Mouse (Mus musculus) lung, postnatal 0 days (tissue): ENCODE results near the gene Armc12. TPM values are rescaled to one million over a fixed set of nuclear protein-coding genes. Genes with fewer than 3 reads are reported as not detected.
A peak's percentile ranks its signal among the peaks of the same experiment; 100 is the strongest.

Source experiments
- ATAC-seq: fragments of 200-750 bp; cut with Nextera tagmentation; 2 replicates; pipeline ENCODE4 v1.8.0; 2017; ENCODE audit warnings: moderate library complexity
- DNase-seq: peaks from one replicate; pipeline ENCODE4 v3.0.0-alpha.2; 2016; ENCODE audit warnings: low spot score
- H3K27ac ChIP-seq: fragments of 300-500 bp; sonication (generic); 2 replicates; pipeline ENCODE4 v1.5.1; 2014; ENCODE audit warnings: antibody characterized with exemption, mild to moderate bottlenecking, low read length, mixed read lengths
- H3K27me3 ChIP-seq: fragments of 300-500 bp; sonication (generic); replicated peaks from 2 replicates; pipeline ENCODE4 v1.6.1; 2014; ENCODE audit warnings: low read length, mixed read lengths; ENCODE audit not compliant: insufficient read depth
- H3K36me3 ChIP-seq: fragments of 300-500 bp; sonication (generic); 2 replicates; pipeline ENCODE4 v1.6.1; 2014; ENCODE audit warnings: low read length, mixed read lengths; ENCODE audit not compliant: insufficient read depth
- H3K4me1 ChIP-seq: fragments of 300-500 bp; sonication (generic); 2 replicates; pipeline ENCODE4 v1.6.1; 2014; ENCODE audit warnings: antibody characterized with exemption, low read depth, low read length, mixed read lengths; ENCODE audit not compliant: insufficient read depth
- H3K4me2 ChIP-seq: fragments of 300-500 bp; sonication (generic); replicated peaks from 2 replicates; pipeline ENCODE4 v1.6.1; 2014; ENCODE audit warnings: low read depth, mild to moderate bottlenecking, low read length, moderate library complexity, mixed read lengths
- H3K4me3 ChIP-seq: fragments of 300-500 bp; sonication (generic); 2 replicates; pipeline ENCODE4 v1.5.1; 2014; ENCODE audit warnings: low read depth, low read length
- H3K9ac ChIP-seq: fragments of 300-500 bp; sonication (generic); replicated peaks from 2 replicates; pipeline ENCODE4 v1.6.1; 2014; ENCODE audit warnings: low read depth, mild to moderate bottlenecking
- H3K9me3 ChIP-seq: fragments of 300-500 bp; sonication (generic); 2 replicates; pipeline ENCODE4 v1.6.1; 2016; ENCODE audit warnings: low read length, mixed read lengths
- CTCF ChIP-seq: IDR thresholded peaks from 2 replicates; pipeline ENCODE4 v1.5.1; 2016; ENCODE audit warnings: antibody characterized with exemption, mild to moderate bottlenecking
- EP300 ChIP-seq: IDR thresholded peaks from 2 replicates; pipeline ENCODE4 v1.6.1; 2016; ENCODE audit warnings: antibody characterized with exemption, mild to moderate bottlenecking, control low read depth
- WGBS: fragments of 180-500 bp; shearing (Covaris S2); extraction: QIAGEN DNeasy Blood & Tissue Kit; methylation state at CpG from one replicate; pipeline ENCODE4 v1.1.7; 2014; 5-methylcytosine and 5-hydroxymethylcytosine counted together
- polyA plus RNA-seq: library from polyadenylated mRNA; unstranded; fragments of >200 nt; fragmentation: Nextera tagmentation; extraction: Ambion mirVana; gene quantifications from 2 replicates; pipeline ENCODE4 v1.2.1, GENCODE M21; 2015

The Armc12 gene
- polyA plus RNA-seq, 1 experiment from 2014 or later = not detected

- H3K27me3 ChIP-seq = no peaks in the 10 kb centered on the region
- no peak for TF ChIP-seq EP300
- TF ChIP-seq CTCF = no peak
- no peaks in the 10 kb centered on the region for H3K4me1 ChIP-seq
- no peak for ATAC-seq
- no peaks in the 10 kb centered on the region for H3K9me3 ChIP-seq
- no peaks in the 10 kb centered on the region; the same call in 1 of the 2 replicates for H3K36me3 ChIP-seq
- no peak for DNase-seq
- no peak overlapping the region for H3K9ac ChIP-seq
- WGBS = 71% methylated on average over 6 of the region's 6 CpGs
- no peak overlapping the region for H3K27ac ChIP-seq
- H3K4me3 ChIP-seq = no peak overlapping the region
- H3K4me2 ChIP-seq = no peak overlapping the region
Observed at GRCm38 (mm10) chr17:28504182-28504581, 26.4 kb upstream of the Armc12 start.

DNA sequence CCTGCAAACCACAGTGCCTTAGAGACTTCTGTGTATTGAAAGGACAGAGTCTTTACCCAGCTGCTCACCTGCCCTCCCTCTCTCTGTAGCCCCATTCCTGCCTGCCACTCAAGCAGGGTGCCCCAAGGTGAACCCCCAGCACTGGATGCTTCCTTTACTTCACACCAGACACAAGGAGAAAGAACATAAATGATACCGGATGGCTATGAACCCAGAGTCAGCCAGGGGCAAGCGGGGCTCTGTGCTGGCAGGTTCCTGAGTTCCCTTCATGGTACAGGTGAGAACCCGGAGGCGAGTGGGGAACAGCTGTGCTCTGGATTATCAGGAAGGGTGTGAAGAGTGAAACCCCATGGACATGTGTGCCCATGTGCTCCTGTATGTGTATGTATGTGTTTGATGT lies 25.0 kb upstream of the Armc12 start:
- no peak for DNase-seq
- Histone ChIP-seq H3K4me2 (no peak overlapping the region), H3K9me3 (no peaks in the 10 kb centered on the region), H3K36me3 (no peaks in the 10 kb centered on the region; the same call in 1 of the 2 replicates), H3K9ac (no peak overlapping the region), H3K4me3 (no peak overlapping the region), H3K4me1 (peaks cover 3% of the 10 kb centered on the region; the same call in 1 of the 2 replicates), H3K27me3 (no peaks in the 10 kb centered on the region), H3K27ac (no peak overlapping the region)
- no peak for ATAC-seq
- no peak for TF ChIP-seq CTCF
- TF ChIP-seq EP300 = no peak
- 91% methylated on average over 4 of the region's 4 CpGs for WGBS

GRCm38 (mm10) chr17:28506895-28507294 lies 23.7 kb upstream of the Armc12 start:
- no peak overlapping the region for H3K27ac ChIP-seq
- H3K9me3 ChIP-seq = no peaks in the 10 kb centered on the region
- H3K27me3 ChIP-seq = no peaks in the 10 kb centered on the region
- no peak overlapping the region for H3K4me3 ChIP-seq
- H3K36me3 ChIP-seq = no peaks in the 10 kb centered on the region; the same call in 1 of the 2 replicates
- 26% methylated on average over 5 of the region's 5 CpGs for WGBS
- no peak overlapping the region for H3K9ac ChIP-seq
- no peak for DNase-seq
- TF ChIP-seq EP300 = no peak
- no peak for TF ChIP-seq CTCF
- no peak for ATAC-seq
- peaks cover 8% of the 10 kb centered on the region; the same call in 1 of the 2 replicates for H3K4me1 ChIP-seq
- H3K4me2 ChIP-seq = no peak overlapping the region

DNA sequence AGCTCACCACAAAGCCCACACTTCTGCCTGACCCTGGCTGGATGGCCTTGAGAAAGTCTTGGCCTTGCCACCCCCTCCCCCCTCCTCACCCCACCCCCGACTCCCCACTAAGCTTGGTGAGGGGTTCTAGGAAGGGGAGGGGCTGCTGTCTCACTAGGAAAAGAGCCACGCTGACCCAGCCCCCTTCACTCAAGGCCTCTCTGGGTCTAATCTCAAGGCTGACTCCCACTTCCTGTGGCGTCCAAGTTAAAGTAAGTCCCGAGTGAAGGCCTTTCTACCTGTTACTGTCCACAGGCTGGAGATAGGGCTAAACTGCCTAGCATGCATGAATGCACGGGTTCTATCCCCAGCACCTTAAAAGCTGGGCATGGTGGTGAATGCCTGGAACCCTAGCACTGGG lies 23.1 kb upstream of the Armc12 start:
- no peak overlapping the region for H3K4me3 ChIP-seq
- no peak for ATAC-seq
- no peak overlapping the region for H3K4me2 ChIP-seq
- DNase-seq = no peak
- H3K9me3 ChIP-seq = no peaks in the 10 kb centered on the region
- no peaks in the 10 kb centered on the region; the same call in 1 of the 2 replicates for H3K36me3 ChIP-seq
- H3K4me1 ChIP-seq = peaks cover 13% of the 10 kb centered on the region; the same call in 1 of the 2 replicates
- H3K27ac ChIP-seq = no peak overlapping the region
- no peak overlapping the region for H3K9ac ChIP-seq
- TF ChIP-seq CTCF (no peak), EP300 (no peak)
- 24% methylated on average over 4 of the region's 5 CpGs for WGBS
- H3K27me3 ChIP-seq = no peaks in the 10 kb centered on the region

DNA sequence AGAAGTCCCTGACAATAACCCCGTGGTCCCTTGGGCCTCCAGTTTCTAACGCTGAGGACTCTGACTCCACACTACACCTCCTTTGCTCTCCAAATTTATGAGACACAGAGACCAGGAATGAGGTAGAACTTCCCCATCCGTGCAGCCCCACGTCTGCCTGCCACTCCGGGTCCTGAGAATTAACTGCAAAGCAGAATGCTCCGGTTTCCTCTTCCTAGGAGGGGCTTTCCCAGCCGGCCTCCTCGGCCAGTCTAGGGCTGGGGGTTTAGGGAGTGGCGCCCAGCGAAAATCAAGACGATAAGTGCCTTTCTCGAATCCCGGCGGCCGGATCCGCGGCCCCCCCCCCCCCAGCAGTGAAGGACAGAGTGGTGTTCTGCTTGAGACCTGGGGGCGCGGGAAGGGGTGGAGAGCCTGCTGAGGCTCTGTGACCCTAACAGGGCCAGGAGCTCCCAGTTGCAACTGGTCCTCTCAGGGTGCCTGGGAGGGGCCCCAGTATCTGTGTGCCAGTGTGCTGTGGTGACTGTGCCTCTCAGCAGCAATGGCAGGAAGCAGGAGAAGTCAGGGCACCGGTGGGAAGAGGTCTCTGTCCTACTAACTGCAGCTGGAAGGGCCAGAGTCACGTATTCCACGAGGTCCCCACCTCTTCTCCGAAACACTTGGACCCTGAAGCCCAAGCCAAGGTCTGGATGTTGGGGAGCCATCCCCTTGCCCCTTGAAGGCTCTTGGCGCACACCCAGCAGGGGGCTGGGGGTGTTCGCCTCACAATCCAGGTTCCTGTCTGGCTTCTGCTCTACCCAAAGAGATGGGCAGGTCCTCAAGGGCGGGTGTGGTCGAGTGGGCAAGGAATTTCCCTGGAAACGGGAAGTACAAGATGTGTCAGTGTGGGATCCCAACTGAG lies 19.9 kb upstream of the Armc12 start:
- WGBS = 8% methylated on average over 28 of the region's 28 CpGs
- Histone ChIP-seq H3K36me3 (no peaks in the 10 kb centered on the region; the same call in 1 of the 2 replicates), H3K27ac (peak overlapping the region; percentile 54), H3K4me2 (peak overlapping the region; percentile 43), H3K9ac (peak overlapping the region; percentile 19; the same call in 1 of the 2 replicates), H3K27me3 (no peaks in the 10 kb centered on the region), H3K4me1 (peaks cover 34% of the 10 kb centered on the region), H3K9me3 (no peaks in the 10 kb centered on the region), H3K4me3 (no peak overlapping the region)
- peak; percentile 57 for DNase-seq
- no peak for ATAC-seq
- TF ChIP-seq CTCF (no peak), EP300 (peak; percentile 65)

GRCm38 (mm10) chr17:28511616-28512541 lies 18.7 kb upstream of the Armc12 start:
- H3K4me2 ChIP-seq = no peak overlapping the region
- H3K4me1 ChIP-seq = peaks cover 42% of the 10 kb centered on the region
- 36% methylated on average over 9 of the region's 9 CpGs for WGBS

More at GRCm38 (mm10) chr17:28511616-28512541, 18.7 kb upstream of the Armc12 start:
- H3K9ac ChIP-seq = no peak overlapping the region
- DNase-seq (no peak), ATAC-seq (no peak)
- H3K27me3 ChIP-seq = no peaks in the 10 kb centered on the region
- H3K4me3 ChIP-seq = no peak overlapping the region
- no peak for TF ChIP-seq CTCF
- TF ChIP-seq EP300 = no peak
- no peaks in the 10 kb centered on the region for H3K9me3 ChIP-seq
- H3K36me3 ChIP-seq = no peaks in the 10 kb centered on the region; the same call in 1 of the 2 replicates
- H3K27ac ChIP-seq = peak overlapping the region; percentile 82
